8 mouse cellular contexts compared by ENCODE assay signal in genomic region chr11:32925421-32926271, GRCm38 (mm10).
DNase-seq lines count a peak whose midpoint lies in the region; ATAC-seq and TF ChIP-seq lines count a peak whose summit lies in the region.

No protein-coding gene starts in this region.

- peak overlapping the region; percentile 10 for H3K4me3 ChIP-seq in hindbrain, embryonic 15.5 days
- H3K4me3 ChIP-seq in liver, postnatal 0 days (ENCODE audit: low read depth, low read length): no peak overlapping the region

- TF ChIP-seq CTCF in liver, postnatal 0 days (IDR thresholded peaks at IDR 0.05; ENCODE audit: low read depth): no peak

- WGBS in hindbrain, embryonic 15.5 days: 8% methylated on average over 33 of the region's 33 CpGs
- 19% methylated on average over 33 of the region's 33 CpGs for WGBS in liver, postnatal 0 days (ENCODE audit: insufficient replicate concordance)

- H3K27me3 ChIP-seq in hindbrain, embryonic 15.5 days: no peaks in the 10 kb centered on the region
- H3K27me3 ChIP-seq in liver, postnatal 0 days (ENCODE audit: insufficient read depth, low read length): peaks cover 10% of the 10 kb centered on the region

- H3K36me3 ChIP-seq in hindbrain, embryonic 15.5 days: no peaks in the 10 kb centered on the region
- H3K36me3 ChIP-seq in liver, postnatal 0 days (replicated peaks; ENCODE audit: insufficient read depth, low read length): no peaks in the 10 kb centered on the region

- peak overlapping the region; percentile 9; the same call in 1 of the 2 replicates for H3K9ac ChIP-seq in hindbrain, embryonic 15.5 days
- H3K9ac ChIP-seq in liver, postnatal 0 days (replicated peaks): no peak overlapping the region

- H3K4me2 ChIP-seq in hindbrain, embryonic 15.5 days: peak overlapping the region; percentile 41
- H3K4me2 ChIP-seq in liver, postnatal 0 days (ENCODE audit: low read depth, low read length): peak overlapping the region; percentile 42

- no peak overlapping the region for H3K27ac ChIP-seq in hindbrain, embryonic 15.5 days (replicated peaks)
- no peak overlapping the region for H3K27ac ChIP-seq in liver, postnatal 0 days (ENCODE audit: low read depth)

- no peak for TF ChIP-seq EP300 in liver, postnatal 0 days (IDR thresholded peaks at IDR 0.05; ENCODE audit: low read depth)

- H3K9me3 ChIP-seq in hindbrain, embryonic 15.5 days: no peaks in the 10 kb centered on the region
- H3K9me3 ChIP-seq in liver, postnatal 0 days (ENCODE audit: low read length): no peaks in the 10 kb centered on the region

- DNase-seq in embryo, embryonic 11 days: peak; percentile 73
- peak; percentile 52 for DNase-seq in gastrocnemius, adult 8-10 months (ENCODE audit: low spot score in 2 of 2)
- DNase-seq in liver, postnatal 0 days: no peak
- peak; percentile 48 for DNase-seq in ovary, postnatal 14 days (ENCODE audit: low spot score)
- DNase-seq in left cerebral cortex, postnatal 4 days: no peak
- no peak for DNase-seq in thymus, adult 18-20 months

- ATAC-seq in hindbrain, embryonic 15.5 days (ENCODE audit: low FRiP score, low read depth): peak; percentile 48
- no peak for ATAC-seq in liver, postnatal 0 days
- ATAC-seq in erythroblast, adult 5-6 weeks (replicated peaks; ENCODE audit: low FRiP score, poor library complexity, severe bottlenecking): no peak

- peaks cover 9% of the 10 kb centered on the region for H3K4me1 ChIP-seq in hindbrain, embryonic 15.5 days (replicated peaks)
- no peaks in the 10 kb centered on the region for H3K4me1 ChIP-seq in liver, postnatal 0 days (ENCODE audit: insufficient read depth)

- intact Hi-C loops in left cerebral cortex, postnatal 4 days (cut with DNase I): no loop called here

Comparison
In these comparisons a context has a peak if more than half of its experiments do, and no peak if none do; other contexts are left out.
1. DNase-seq: peak in embryo, embryonic 11 days (single experiment), gastrocnemius, adult 8-10 months (2 of 2) and ovary, postnatal 14 days (single experiment); none in liver, postnatal 0 days (single experiment), left cerebral cortex, postnatal 4 days (single experiment) and thymus, adult 18-20 months (0 of 2).